Comparison of ENCODE assay signal across 8 mouse cellular contexts in genomic region chr11:58103697-58104306, GRCm38 (mm10). TPM values are rescaled to one million over a fixed set of nuclear protein-coding genes. Genes with fewer than 3 reads are reported as not detected.
A peak's percentile ranks its signal among the peaks of the same experiment; 100 is the strongest.
DNase-seq lines count a peak whose midpoint lies in the region; ATAC-seq lines count a peak whose summit lies in the region.

TSS of gene Cnot8 (plus strand) at chr11:58104153.

- DNase-seq in R1 (ENCODE audit: low read depth, low spot score) = peak; percentile 98
- DNase-seq in cerebellum, postnatal 25 days = peak; percentile 99
- DNase-seq in frontal cortex, postnatal 25 days (ENCODE audit: low spot score in 2 of 2) = peak; percentile 93 to 97
- peak; percentile 100 for DNase-seq in hindbrain, embryonic 14.5 days (ENCODE audit: low spot score)
- DNase-seq in layer of hippocampus, postnatal 36 days = peak; percentile 100
- peak; percentile 99 for DNase-seq in lung, postnatal 36 days
- peak; percentile 99 for DNase-seq in retina, postnatal 1 day
- peak; percentile 98 to 99 for DNase-seq in urinary bladder, adult 18-20 months (ENCODE audit: low spot score in 2 of 2)

- under 1% methylated on average over 54 of the region's 55 CpGs for WGBS in hindbrain, embryonic 14.5 days

- H3K27me3 ChIP-seq in hindbrain, embryonic 14.5 days (ENCODE audit: control insufficient read depth, insufficient read depth, low read length) = peaks cover 2% of the 10 kb centered on the region; the same call in 1 of the 2 replicates

- H3K9ac ChIP-seq in hindbrain, embryonic 14.5 days = peak within 1 kb of the TSS; percentile 79

- peaks cover 22% of the 10 kb centered on the region for H3K4me1 ChIP-seq in hindbrain, embryonic 14.5 days (replicated peaks; ENCODE audit: control insufficient read depth, insufficient read depth, low read length)

- H3K36me3 ChIP-seq in hindbrain, embryonic 14.5 days (replicated peaks; ENCODE audit: control insufficient read depth, insufficient read depth) = no peaks in the 10 kb centered on the region

- no peaks in the 10 kb centered on the region for H3K9me3 ChIP-seq in hindbrain, embryonic 14.5 days (ENCODE audit: control insufficient read depth, low read length)

- H3K4me2 ChIP-seq in hindbrain, embryonic 14.5 days (replicated peaks) = peak within 1 kb of the TSS; percentile 73

- peak within 1 kb of the TSS; percentile 83 for H3K27ac ChIP-seq in hindbrain, embryonic 14.5 days

- peak within 1 kb of the TSS; percentile 72 for H3K4me3 ChIP-seq in hindbrain, embryonic 14.5 days (replicated peaks; ENCODE audit: low read length)

- peak; percentile 97 for ATAC-seq in hindbrain, embryonic 14.5 days (ENCODE audit: low FRiP score)

RNA-seq across cellular contexts. Expression of gene Cnot8, which starts in this region (rescaled TPM):
- polyA plus RNA-seq in hindbrain, embryonic 14.5 days (2014; fragmentation: Nextera tagmentation; extraction: Ambion mirVana) = 96.1 and 111 TPM in 2 replicates
- total RNA-seq in layer of hippocampus, postnatal 36 days (2021) = 10 to 100 TPM; 53.2 to 55.0 TPM

Comparison
In these comparisons a context has a peak if more than half of its experiments do, and no peak if none do; other contexts are left out.
1. Peak in every context shown above with its lines: DNase-seq, ATAC-seq, H3K4me3 ChIP-seq and H3K27ac ChIP-seq.